In the genomic region with DNA sequence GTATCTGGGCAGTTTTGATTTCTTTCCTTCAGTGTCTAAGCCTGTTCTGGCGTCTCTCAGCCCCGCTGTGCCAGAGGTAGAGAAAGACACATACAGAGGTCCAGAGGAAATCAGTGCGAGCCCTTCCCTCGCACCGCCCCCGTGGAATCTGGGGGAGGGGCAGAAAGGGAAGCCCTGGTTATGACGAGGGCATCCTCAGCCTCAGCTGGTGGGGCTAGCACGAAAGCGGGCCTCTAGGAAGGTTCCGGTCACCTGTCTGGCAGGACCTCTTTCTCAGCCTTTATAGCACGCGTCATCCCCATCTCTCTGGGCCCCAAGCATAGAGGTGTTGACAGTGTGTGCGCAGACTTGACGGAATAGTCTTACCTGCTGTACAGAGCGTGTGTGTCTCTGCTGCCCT, we compare ENCODE assay signal across 1 mouse cellular context.
TF ChIP-seq lines count a peak whose summit lies in the region.

No protein-coding gene starts in this region.

TF ChIP-seq in CH12.LX, 34 proteins besides CTCF, POLR2A, EP300 and RAD21:
- TF ChIP-seq ETS1 (conservative IDR thresholded peaks at IDR 0.05; ENCODE audit: low read depth, low read length): peak; percentile 58
- 0 out of 2 replicates have a peak, but pooled peaks have one; percentile 6 for TF ChIP-seq BHLHE40 (IDR thresholded peaks at IDR 0.05; ENCODE audit: low read depth, low read length)
- TF ChIP-seq KAT2A (IDR thresholded peaks at IDR 0.05; ENCODE audit: insufficient replicate concordance, low read length): no peak
